Mouse (Mus musculus) spleen, adult 2 months (tissue): ENCODE results near the gene Aen. TPM values are rescaled to one million over a fixed set of nuclear protein-coding genes. Genes with fewer than 3 reads are reported as not detected.

Source experiments
- DNase-seq, 2 experiments: peaks; one replicate each; pipeline versions ENCODE4 v3.0.0 to v3.0.0-alpha.2; 2012 to 2021; ENCODE audit warnings: low spot score in 2 of 2, low read depth in 1 of 2
- H3K27ac ChIP-seq: fragments of 200-500 bp; 2 replicates; pipeline ENCODE4 v1.5.1; 2012; ENCODE audit warnings: low read length, inconsistent platforms; ENCODE audit not compliant: insufficient read depth
- H3K27me3 ChIP-seq: fragments of 200-500 bp; 2 replicates; pipeline ENCODE4 v1.6.1; 2012; ENCODE audit warnings: mild to moderate bottlenecking, moderate library complexity, low read length, inconsistent platforms; ENCODE audit not compliant: control insufficient read depth, insufficient read depth
- H3K36me3 ChIP-seq: fragments of 200-500 bp; 2 replicates; pipeline ENCODE4 v1.6.1; 2012; ENCODE audit warnings: mild to moderate bottlenecking, low read length, inconsistent platforms; ENCODE audit not compliant: control insufficient read depth, insufficient read depth
- H3K4me1 ChIP-seq: fragments of 200-500 bp; 2 replicates; pipeline ENCODE4 v1.6.1; 2011; ENCODE audit warnings: inconsistent platforms; ENCODE audit not compliant: control insufficient read depth, insufficient read depth, insufficient read length
- H3K4me3 ChIP-seq: fragments of 200-500 bp; 2 replicates; pipeline ENCODE4 v1.5.1; 2011; ENCODE audit warnings: mild to moderate bottlenecking, inconsistent platforms; ENCODE audit not compliant: insufficient read depth, insufficient read length; ENCODE audit errors: extremely low read depth
- CTCF ChIP-seq: fragments of 200-500 bp; IDR thresholded peaks from 2 replicates; pipeline ENCODE4 v1.5.1; 2011; ENCODE audit warnings: mild to moderate bottlenecking, inconsistent platforms; ENCODE audit not compliant: insufficient read depth, insufficient read length, insufficient replicate concordance; ENCODE audit errors: extremely low read depth
- POLR2A ChIP-seq: fragments of 200-500 bp; IDR thresholded peaks from 2 replicates; pipeline ENCODE4 v1.6.1; 2011; ENCODE audit warnings: low read depth, low read length, inconsistent platforms
- WGBS: fragments of 180-500 bp; shearing (Covaris S2); methylation state at CpG from one replicate; pipeline ENCODE4 v1.1.7; 2018; 5-methylcytosine and 5-hydroxymethylcytosine counted together
- polyA plus RNA-seq: library from polyadenylated mRNA; depleted of rRNA; stranded (reverse); fragments of >200 nt; gene quantifications from 2 replicates; pipeline ENCODE4 v1.2.3, GENCODE M21; 2012

The Aen gene
- polyA plus RNA-seq, 1 experiment = 14.6 TPM

GRCm38 (mm10) chr7:78864446-78864802 lies 31.2 kb upstream of the Aen start:
- Histone ChIP-seq H3K27me3 (no peaks in the 10 kb centered on the region), H3K4me1 (no peaks in the 10 kb centered on the region), H3K4me3 (no peak overlapping the region), H3K36me3 (no peaks in the 10 kb centered on the region), H3K27ac (no peak overlapping the region)
- no peak for DNase-seq
- TF ChIP-seq POLR2A (no peak), CTCF (no peak)
- 23% methylated on average over 4 of the region's 4 CpGs for WGBS

- H3K4me1 ChIP-seq = no peaks in the 10 kb centered on the region
- H3K36me3 ChIP-seq = no peaks in the 10 kb centered on the region
- 62% methylated on average over 12 of the region's 12 CpGs for WGBS
- DNase-seq = no peak
- no peaks in the 10 kb centered on the region for H3K27me3 ChIP-seq
- no peak overlapping the region for H3K27ac ChIP-seq
- TF ChIP-seq POLR2A (no peak), CTCF (no peak)
- H3K4me3 ChIP-seq = no peak overlapping the region
Observed at GRCm38 (mm10) chr7:78865212-78865949, 30.3 kb upstream of the Aen start.

GRCm38 (mm10) chr7:78868731-78869130 lies 26.9 kb upstream of the Aen start:
- TF ChIP-seq POLR2A (no peak), CTCF (no peak)
- no peak for DNase-seq
- Histone ChIP-seq H3K27ac (no peak overlapping the region), H3K4me1 (no peaks in the 10 kb centered on the region), H3K27me3 (no peaks in the 10 kb centered on the region), H3K36me3 (no peaks in the 10 kb centered on the region), H3K4me3 (no peak overlapping the region)
- WGBS = 40% methylated on average over 5 of the region's 5 CpGs

GRCm38 (mm10) chr7:78872366-78872765 lies 23.3 kb upstream of the Aen start:
- DNase-seq = no peak
- no peaks in the 10 kb centered on the region for H3K27me3 ChIP-seq
- no peak overlapping the region for H3K27ac ChIP-seq
- 49% methylated on average over 6 of the region's 6 CpGs for WGBS
- no peak for TF ChIP-seq POLR2A
- TF ChIP-seq CTCF = no peak
- no peaks in the 10 kb centered on the region for H3K4me1 ChIP-seq
- no peaks in the 10 kb centered on the region for H3K36me3 ChIP-seq
- H3K4me3 ChIP-seq = no peak overlapping the region

- no peak for DNase-seq
- no peak overlapping the region for H3K4me3 ChIP-seq
- no peak overlapping the region for H3K27ac ChIP-seq
- H3K36me3 ChIP-seq = no peaks in the 10 kb centered on the region
- no peaks in the 10 kb centered on the region for H3K4me1 ChIP-seq
- TF ChIP-seq POLR2A = no peak
- no peak for TF ChIP-seq CTCF
- 83% methylated on average over 5 of the region's 5 CpGs for whole genome bisulfite sequencing
- no peaks in the 10 kb centered on the region for H3K27me3 ChIP-seq
Observed at GRCm38 (mm10) chr7:78872831-78873230, 22.8 kb upstream of the Aen start.

GRCm38 (mm10) chr7:78881607-78882468 lies 13.8 kb upstream of the Aen start:
- no peak overlapping the region for H3K4me3 ChIP-seq
- WGBS = 25% methylated on average over 16 of the region's 16 CpGs

More at GRCm38 (mm10) chr7:78881607-78882468, 13.8 kb upstream of the Aen start:
- no peak for TF ChIP-seq POLR2A
- no peak for TF ChIP-seq CTCF
- peaks cover 18% of the 10 kb centered on the region for H3K27me3 ChIP-seq
- H3K4me1 ChIP-seq = 0 out of 2 replicates have a peak, but pooled peaks cover 2% of the 10 kb centered on the region
- no peak overlapping the region for H3K27ac ChIP-seq
- no peak for DNase-seq
- H3K36me3 ChIP-seq = no peaks in the 10 kb centered on the region
